Mouse (Mus musculus): Measurements from ENCODE around the gene March1. TPM values are rescaled to one million over a fixed set of nuclear protein-coding genes. Genes with fewer than 3 reads are reported as not detected.

The March1 gene
- polyA plus RNA-seq, 1 experiment from 2014 or later, result 0.71 TPM

GRCm38 (mm10) chr8:66433577-66433976 is 815.9 kb downstream of the March1 start:
- Histone ChIP-seq H3K27ac (no peak overlapping the region), H3K4me3 (no peak overlapping the region), H3K9ac (no peak overlapping the region), H3K27me3 (no peaks in the 10 kb centered on the region), H3K36me3 (no peaks in the 10 kb centered on the region), H3K4me2 (no peak overlapping the region), H3K9me3 (replicated peaks) (no peaks in the 10 kb centered on the region), H3K4me1 (replicated peaks) (no peaks in the 10 kb centered on the region)
- no peak for ATAC-seq (replicated peaks; ENCODE audit: insufficient number of reproducible peaks, insufficient read depth, low FRiP score, low read depth)

GRCm38 (mm10) chr8:66436804-66437203 is 819.1 kb downstream of the March1 start:
- H3K9me3 ChIP-seq (replicated peaks), result no peaks in the 10 kb centered on the region
- H3K27me3 ChIP-seq, result no peaks in the 10 kb centered on the region
- H3K36me3 ChIP-seq, result no peaks in the 10 kb centered on the region
- H3K4me2 ChIP-seq, result no peak overlapping the region
- WGBS, result 88% methylated on average over 1 of the region's 1 CpGs
- H3K4me1 ChIP-seq (replicated peaks), result no peaks in the 10 kb centered on the region
- no peak overlapping the region for H3K9ac ChIP-seq
- no peak overlapping the region for H3K4me3 ChIP-seq
- no peak for ATAC-seq (replicated peaks; ENCODE audit: insufficient number of reproducible peaks, insufficient read depth, low FRiP score, low read depth)
- H3K27ac ChIP-seq, result no peak overlapping the region

DNA sequence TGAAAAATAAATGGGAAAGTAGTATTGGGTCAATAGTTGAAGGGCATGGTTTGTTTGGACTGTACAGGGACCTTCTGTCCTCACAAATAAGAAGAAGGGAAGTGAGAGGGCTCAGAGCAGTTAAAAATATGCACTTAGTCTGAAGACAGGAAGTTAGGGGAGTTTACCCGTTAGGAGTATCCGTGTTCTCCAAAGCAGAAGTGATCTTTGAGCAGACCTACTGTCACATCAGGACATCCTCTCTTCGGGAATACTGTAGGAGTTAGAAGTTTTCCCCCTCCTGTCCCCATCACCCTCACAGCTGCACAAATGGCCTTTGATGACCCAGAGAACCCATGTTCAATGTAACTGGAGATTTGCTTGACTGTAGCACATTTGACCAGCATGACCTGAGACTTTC is 820.2 kb downstream of the March1 start:
- 52% methylated on average over 3 of the region's 3 CpGs for WGBS
- ATAC-seq (replicated peaks; ENCODE audit: insufficient number of reproducible peaks, insufficient read depth, low FRiP score, low read depth), result no peak

GRCm38 (mm10) chr8:66438468-66438867 is 820.8 kb downstream of the March1 start:
- no peaks in the 10 kb centered on the region for H3K27me3 ChIP-seq
- H3K27ac ChIP-seq, result no peak overlapping the region
- H3K9ac ChIP-seq, result no peak overlapping the region
- no peaks in the 10 kb centered on the region for H3K36me3 ChIP-seq
- H3K4me2 ChIP-seq, result no peak overlapping the region
- H3K4me1 ChIP-seq (replicated peaks), result no peaks in the 10 kb centered on the region
- H3K9me3 ChIP-seq (replicated peaks), result no peaks in the 10 kb centered on the region
- ATAC-seq (replicated peaks; ENCODE audit: insufficient number of reproducible peaks, insufficient read depth, low FRiP score, low read depth), result no peak
- no peak overlapping the region for H3K4me3 ChIP-seq
- WGBS, result 63% methylated on average over 4 of the region's 4 CpGs

More for the DNA sequence above, 820.2 kb downstream of the March1 start:
- H3K9ac ChIP-seq, result no peak overlapping the region
- H3K4me1 ChIP-seq (replicated peaks), result no peaks in the 10 kb centered on the region
- H3K27me3 ChIP-seq, result no peaks in the 10 kb centered on the region
- H3K9me3 ChIP-seq (replicated peaks), result no peaks in the 10 kb centered on the region
- H3K4me3 ChIP-seq, result no peak overlapping the region
- no peak overlapping the region for H3K4me2 ChIP-seq
- H3K27ac ChIP-seq, result no peak overlapping the region
- no peaks in the 10 kb centered on the region for H3K36me3 ChIP-seq

- 12% methylated on average over 1 of the region's 1 CpGs for WGBS
- Histone ChIP-seq H3K4me2 (no peak overlapping the region), H3K4me1 (replicated peaks) (no peaks in the 10 kb centered on the region), H3K27ac (no peak overlapping the region), H3K4me3 (no peak overlapping the region), H3K9ac (no peak overlapping the region), H3K9me3 (replicated peaks) (no peaks in the 10 kb centered on the region), H3K36me3 (no peaks in the 10 kb centered on the region), H3K27me3 (no peaks in the 10 kb centered on the region)
- ATAC-seq (replicated peaks; ENCODE audit: insufficient number of reproducible peaks, insufficient read depth, low FRiP score, low read depth), result no peak
Measured at GRCm38 (mm10) chr8:66441123-66441522, 823.4 kb downstream of the March1 start.

DNA sequence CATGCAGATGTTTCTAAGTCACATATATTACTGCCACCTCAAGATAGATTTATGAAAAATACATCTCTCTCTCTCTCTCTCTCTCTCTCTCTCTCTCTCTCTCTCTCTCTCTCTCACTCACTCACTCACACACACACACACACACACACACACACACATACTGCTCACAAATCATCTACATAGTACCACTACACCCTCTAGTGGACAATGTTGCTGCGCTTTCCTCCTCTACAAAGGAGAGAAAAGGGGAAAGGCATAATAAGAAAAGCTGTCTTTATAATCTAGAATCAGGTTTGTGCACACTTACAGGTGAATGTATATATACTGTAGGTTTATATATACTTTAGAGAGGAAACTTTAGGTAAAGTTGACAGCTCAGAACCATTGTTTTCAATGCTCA is 825.1 kb downstream of the March1 start:
- ATAC-seq (replicated peaks; ENCODE audit: insufficient number of reproducible peaks, insufficient read depth, low FRiP score, low read depth), result no peak
- 32% methylated on average over 1 of the region's 1 CpGs for WGBS
- Histone ChIP-seq H3K4me1 (replicated peaks) (no peaks in the 10 kb centered on the region), H3K36me3 (no peaks in the 10 kb centered on the region), H3K4me2 (no peak overlapping the region), H3K27me3 (no peaks in the 10 kb centered on the region), H3K9me3 (replicated peaks) (no peaks in the 10 kb centered on the region), H3K9ac (no peak overlapping the region), H3K27ac (no peak overlapping the region), H3K4me3 (no peak overlapping the region)

- Histone ChIP-seq H3K27me3 (no peaks in the 10 kb centered on the region), H3K4me3 (no peak overlapping the region), H3K4me1 (replicated peaks) (no peaks in the 10 kb centered on the region), H3K36me3 (no peaks in the 10 kb centered on the region), H3K27ac (no peak overlapping the region), H3K9me3 (replicated peaks) (no peaks in the 10 kb centered on the region), H3K9ac (no peak overlapping the region), H3K4me2 (no peak overlapping the region)
- WGBS, result 68% methylated on average over 5 of the region's 5 CpGs
- no peak for ATAC-seq (replicated peaks; ENCODE audit: insufficient number of reproducible peaks, insufficient read depth, low FRiP score, low read depth)
Measured at GRCm38 (mm10) chr8:66444141-66444540, 826.4 kb downstream of the March1 start.

- Histone ChIP-seq H3K27ac (no peak overlapping the region), H3K36me3 (no peaks in the 10 kb centered on the region), H3K4me3 (no peak overlapping the region), H3K27me3 (no peaks in the 10 kb centered on the region), H3K4me2 (no peak overlapping the region), H3K9ac (no peak overlapping the region), H3K4me1 (replicated peaks) (no peaks in the 10 kb centered on the region), H3K9me3 (replicated peaks) (no peaks in the 10 kb centered on the region)
- 70% methylated on average over 3 of the region's 3 CpGs for WGBS
- no peak for ATAC-seq (replicated peaks; ENCODE audit: insufficient number of reproducible peaks, insufficient read depth, low FRiP score, low read depth)
Measured at GRCm38 (mm10) chr8:66445351-66445750, 827.7 kb downstream of the March1 start.

DNA sequence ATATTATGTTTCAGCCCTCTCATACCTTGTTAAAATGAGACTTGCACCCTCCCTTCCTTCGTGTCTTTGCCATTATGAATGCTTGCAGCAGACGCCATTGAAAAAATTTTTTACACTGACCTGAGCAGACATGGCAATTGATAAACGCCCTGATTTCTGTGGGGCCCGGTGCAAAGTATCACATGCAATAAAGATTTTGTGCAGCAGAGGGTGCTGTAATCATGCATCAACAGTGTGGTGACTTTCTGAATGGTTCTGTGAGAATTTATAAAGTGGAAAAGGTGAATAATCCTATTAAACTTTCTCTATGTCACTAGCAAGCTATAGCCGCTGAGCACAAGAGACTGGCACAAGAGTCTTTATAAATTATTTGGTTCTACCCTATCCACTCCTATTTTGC is 833.0 kb downstream of the March1 start:
- Histone ChIP-seq H3K4me2 (no peak overlapping the region), H3K9ac (no peak overlapping the region), H3K9me3 (replicated peaks) (no peaks in the 10 kb centered on the region), H3K4me3 (no peak overlapping the region), H3K27ac (no peak overlapping the region), H3K36me3 (no peaks in the 10 kb centered on the region), H3K27me3 (no peaks in the 10 kb centered on the region), H3K4me1 (replicated peaks) (no peaks in the 10 kb centered on the region)
- no peak for ATAC-seq (replicated peaks; ENCODE audit: insufficient number of reproducible peaks, insufficient read depth, low FRiP score, low read depth)
- WGBS, result 25% methylated on average over 5 of the region's 5 CpGs

- Histone ChIP-seq H3K4me3 (no peak overlapping the region), H3K27me3 (no peaks in the 10 kb centered on the region), H3K4me1 (replicated peaks) (no peaks in the 10 kb centered on the region), H3K9ac (no peak overlapping the region), H3K36me3 (no peaks in the 10 kb centered on the region), H3K4me2 (no peak overlapping the region), H3K27ac (no peak overlapping the region), H3K9me3 (replicated peaks) (no peaks in the 10 kb centered on the region)
- no peak for ATAC-seq (replicated peaks; ENCODE audit: insufficient number of reproducible peaks, insufficient read depth, low FRiP score, low read depth)
Measured at GRCm38 (mm10) chr8:66457057-66457456, 839.4 kb downstream of the March1 start.

GRCm38 (mm10) chr8:66469821-66470220 is 852.1 kb downstream of the March1 start:
- 49% methylated on average over 3 of the region's 3 CpGs for WGBS

GRCm38 (mm10) chr8:66476880-66477279 is 859.2 kb downstream of the March1 start:
- no peak overlapping the region for H3K27ac ChIP-seq
- H3K9ac ChIP-seq, result no peak overlapping the region
- H3K27me3 ChIP-seq, result no peaks in the 10 kb centered on the region
- H3K4me2 ChIP-seq, result no peak overlapping the region
- no peaks in the 10 kb centered on the region for H3K9me3 ChIP-seq (replicated peaks)
- H3K36me3 ChIP-seq, result peaks cover 47% of the 10 kb centered on the region
- ATAC-seq (replicated peaks; ENCODE audit: insufficient number of reproducible peaks, insufficient read depth, low FRiP score, low read depth), result no peak
- 93% methylated on average over 3 of the region's 3 CpGs for WGBS
- no peak overlapping the region for H3K4me3 ChIP-seq
- no peaks in the 10 kb centered on the region for H3K4me1 ChIP-seq (replicated peaks)

More at GRCm38 (mm10) chr8:66469821-66470220, 852.1 kb downstream of the March1 start:
- no peaks in the 10 kb centered on the region for H3K27me3 ChIP-seq
- no peak overlapping the region for H3K9ac ChIP-seq
- H3K4me1 ChIP-seq (replicated peaks), result no peaks in the 10 kb centered on the region
- no peaks in the 10 kb centered on the region for H3K9me3 ChIP-seq (replicated peaks)
- no peak for ATAC-seq (replicated peaks; ENCODE audit: insufficient number of reproducible peaks, insufficient read depth, low FRiP score, low read depth)
- H3K4me3 ChIP-seq, result no peak overlapping the region
- H3K27ac ChIP-seq, result no peak overlapping the region
- H3K36me3 ChIP-seq, result no peaks in the 10 kb centered on the region
- H3K4me2 ChIP-seq, result no peak overlapping the region
